Mouse (Mus musculus) lung, adult 2 months (tissue): ENCODE measurements around the gene Odc1.

Experiments
- CTCF ChIP-seq: fragments of 200-500 bp; IDR thresholded peaks from 2 replicates; pipeline ENCODE4 v1.5.1; 2011; ENCODE audit warnings: mild to moderate bottlenecking, low read length, control low read depth; ENCODE audit not compliant: insufficient read depth
- POLR2A ChIP-seq: fragments of 200-500 bp; IDR thresholded peaks from 2 replicates; pipeline ENCODE4 v1.6.1; 2011; ENCODE audit warnings: low read depth, mild to moderate bottlenecking, control low read depth, low read length, borderline replicate concordance; ENCODE audit errors: extremely low read depth

DNA sequence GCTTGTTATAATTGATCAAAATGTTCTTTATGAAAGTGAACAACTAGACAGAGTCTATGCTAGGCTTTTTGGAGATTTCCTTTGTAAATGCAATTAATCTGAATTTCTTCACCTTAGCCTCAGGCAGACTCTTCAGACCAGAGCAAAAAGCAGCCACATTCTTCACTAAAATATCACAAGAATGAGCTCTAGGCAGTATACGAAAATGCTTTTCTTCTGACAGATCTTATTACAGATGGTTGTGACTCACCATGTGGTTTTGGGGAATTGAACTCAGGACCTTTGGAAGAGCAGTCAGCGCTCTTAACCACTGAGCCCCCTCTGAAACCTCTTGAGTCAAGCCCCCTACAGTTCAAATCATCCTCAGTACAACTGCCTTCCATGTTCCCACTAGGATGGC, 49.4 kb downstream of the Odc1 start:
- no peak for TF ChIP-seq POLR2A
- TF ChIP-seq CTCF: no peak
